Mouse (Mus musculus) bone marrow, adult 2 months (tissue): ENCODE results near the gene Vmn1r198.
"Not testable (repeated sequence)": the region's sequence is repeated elsewhere in the genome, so short reads cannot be mapped to it uniquely, and the experiment has no call there.

ENCODE experiments used
- CTCF ChIP-seq: fragments of 200-500 bp; IDR thresholded peaks from 2 replicates; pipeline ENCODE4 v1.5.1; 2011; ENCODE audit warnings: low read length, control low read depth; ENCODE audit not compliant: control insufficient read depth, insufficient read depth
- POLR2A ChIP-seq: fragments of 200-500 bp; IDR thresholded peaks from 2 replicates; pipeline ENCODE4 v1.6.1; 2011; ENCODE audit warnings: low read depth, mild to moderate bottlenecking, control low read depth, low read length, borderline replicate concordance; ENCODE audit not compliant: control insufficient read depth

- TF ChIP-seq POLR2A, CTCF: not testable (repeated sequence)
Measured at GRCm38 (mm10) chr13:22381128-22381527, 31.0 kb downstream of the Vmn1r198 start.
